Mouse (Mus musculus) thymus, adult 2 months (tissue): ENCODE data around the gene Abi3bp. TPM values are rescaled to one million over a fixed set of nuclear protein-coding genes. Genes with fewer than 3 reads are reported as not detected.

Source experiments
- DNase-seq: peaks from one replicate; pipeline ENCODE4 v3.0.0; 2021
- H3K27ac ChIP-seq: fragments of 200-500 bp; 2 replicates; pipeline ENCODE4 v1.5.1; 2012; ENCODE audit warnings: low read length, control low read depth; ENCODE audit not compliant: control insufficient read depth, insufficient read depth
- H3K27me3 ChIP-seq: fragments of 200-500 bp; 2 replicates; pipeline ENCODE4 v1.6.1; 2012; ENCODE audit warnings: mild to moderate bottlenecking, low read length, moderate library complexity, mixed read lengths; ENCODE audit not compliant: control insufficient read depth, insufficient read depth
- H3K36me3 ChIP-seq: fragments of 200-500 bp; 2 replicates; pipeline ENCODE4 v1.6.1; 2012; ENCODE audit warnings: mild to moderate bottlenecking, low read length, moderate library complexity; ENCODE audit not compliant: control insufficient read depth, insufficient read depth
- H3K4me1 ChIP-seq: fragments of 200-500 bp; replicated peaks from 2 replicates; pipeline ENCODE4 v1.6.1; 2012; ENCODE audit warnings: low read length; ENCODE audit not compliant: control insufficient read depth, insufficient read depth
- H3K4me3 ChIP-seq: fragments of 200-500 bp; 2 replicates; pipeline ENCODE4 v1.5.1; 2012; ENCODE audit warnings: mild to moderate bottlenecking, low read length, control low read depth, moderate library complexity; ENCODE audit not compliant: control insufficient read depth, insufficient read depth
- CTCF ChIP-seq: fragments of 200-500 bp; IDR thresholded peaks from 2 replicates; pipeline ENCODE4 v1.5.1; 2012; ENCODE audit warnings: mild to moderate bottlenecking, control low read depth, low read length, moderate library complexity, borderline replicate concordance; ENCODE audit not compliant: control insufficient read depth, poor library complexity, insufficient read depth; ENCODE audit errors: extremely low read depth
- POLR2A ChIP-seq: fragments of 200-500 bp; IDR thresholded peaks from 2 replicates; pipeline ENCODE4 v1.6.1; 2012; ENCODE audit warnings: mild to moderate bottlenecking, low read length, control low read depth, moderate library complexity; ENCODE audit not compliant: control insufficient read depth, poor library complexity, insufficient read depth; ENCODE audit errors: extremely low read depth
- WGBS: fragments of 180-500 bp; shearing (Covaris S2); methylation state at CpG from one replicate; pipeline ENCODE4 v1.1.7; 2018; 5-methylcytosine and 5-hydroxymethylcytosine counted together
- polyA plus RNA-seq: library from polyadenylated mRNA; depleted of rRNA; stranded (reverse); fragments of >200 nt; gene quantifications from 2 replicates; pipeline ENCODE4 v1.2.3, GENCODE M21; 2012; rRNA removed

Abi3bp gene
- polyA plus RNA-seq, 1 experiment = 1.3 TPM

- Histone ChIP-seq H3K27ac (no peak overlapping the region), H3K4me3 (no peak overlapping the region), H3K27me3 (no peaks in the 10 kb centered on the region), H3K36me3 (no peaks in the 10 kb centered on the region), H3K4me1 (no peaks in the 10 kb centered on the region)
- WGBS = 84% methylated on average over 4 of the region's 4 CpGs
- TF ChIP-seq POLR2A (no peak), CTCF (no peak)
- DNase-seq = no peak
Observed at GRCm38 (mm10) chr16:56722357-56722756, 244.7 kb downstream of the Abi3bp start.

DNA sequence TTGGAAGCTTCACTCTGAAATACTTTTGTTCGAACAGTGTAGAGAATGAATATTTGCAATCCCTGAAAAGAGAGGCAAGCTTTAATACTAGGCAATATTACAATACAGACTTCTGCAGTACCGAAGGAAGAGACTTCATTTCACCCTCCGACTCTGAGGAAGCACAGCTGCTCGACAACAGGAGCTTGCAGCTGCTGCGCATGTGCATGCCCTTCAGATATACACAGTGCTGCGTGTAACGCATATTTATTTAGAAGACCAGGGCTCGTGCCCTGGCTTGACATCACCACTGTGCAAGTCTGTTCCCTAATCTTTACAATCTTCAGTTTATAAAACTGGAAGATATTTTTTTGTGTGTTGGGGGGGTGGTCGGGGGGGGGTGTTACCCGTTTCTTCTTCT lies 247.2 kb downstream of the Abi3bp start:
- WGBS = 94% methylated on average over 10 of the region's 10 CpGs
- H3K27ac ChIP-seq = no peak overlapping the region
- no peaks in the 10 kb centered on the region for H3K36me3 ChIP-seq
- no peak overlapping the region for H3K4me3 ChIP-seq
- H3K27me3 ChIP-seq = no peaks in the 10 kb centered on the region
- no peaks in the 10 kb centered on the region for H3K4me1 ChIP-seq
- DNase-seq = no peak
- TF ChIP-seq CTCF (no peak), POLR2A (no peak)

DNA sequence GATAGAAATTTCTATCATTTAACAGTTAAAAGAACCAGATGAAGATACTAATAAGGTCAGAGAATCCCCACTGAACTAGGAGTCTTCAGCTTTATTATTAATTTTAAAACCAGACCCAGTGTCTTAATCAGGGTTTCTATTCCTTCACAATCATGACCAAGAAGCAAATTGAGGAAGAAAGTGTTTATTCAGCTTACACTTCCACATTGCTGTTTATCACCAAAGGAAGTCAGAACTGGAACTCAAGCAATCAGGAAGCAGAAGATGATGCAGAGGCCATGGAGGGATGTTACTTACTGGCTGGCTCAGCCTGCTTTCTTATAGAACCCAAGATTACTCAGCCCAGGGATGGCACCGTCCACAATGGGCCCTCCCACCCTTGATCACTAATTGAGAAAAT lies 251.4 kb downstream of the Abi3bp start:
- 66% methylated on average over 1 of the region's 1 CpGs for WGBS
- Histone ChIP-seq H3K4me1 (no peaks in the 10 kb centered on the region), H3K36me3 (no peaks in the 10 kb centered on the region), H3K27me3 (no peaks in the 10 kb centered on the region), H3K4me3 (no peak overlapping the region), H3K27ac (no peak overlapping the region)
- TF ChIP-seq POLR2A (no peak), CTCF (no peak)
- no peak for DNase-seq

Other genes with a start within 250 kb of the Abi3bp start
- gene Tfg, start 239.6 kb downstream of the Abi3bp start, polyA plus RNA-seq = 108 and 109 TPM in 2 replicates